In genomic region chr1:118830658-118831057, GRCm38 (mm10) we compare ENCODE assay signal across 30 mouse cellular contexts.
"Had no signal": no experiment of that assay in that cellular context is flagged by ENCODE, and none has a peak within 500 bp of the region (broad histone marks: within the 10 kb centered on the region; RNA-seq: fewer than 3 reads in every experiment).

No protein-coding gene starts in this region.

- DNase-seq: left cerebral cortex, postnatal 4 days; liver, postnatal 0 days; lung, adult 18-20 months; lung, adult 2 months; lung, embryonic 14.5 days; lung, postnatal 10 days; lung, postnatal 14 days; lung, postnatal 36 days; lung, postnatal 4 days; midbrain, embryonic 14.5 days had no signal

- H3K4me1 ChIP-seq: liver, embryonic 15.5 days; lung, embryonic 15.5 days; megakaryocyte, embryonic 14.5 days; midbrain, embryonic 10.5 days; midbrain, embryonic 13.5 days; midbrain, embryonic 15.5 days had no signal

- H3K4me3 ChIP-seq: left cerebral cortex, adult 2 months; limb, embryonic 10.5 days; limb, embryonic 12.5 days; limb, embryonic 13.5 days; limb, embryonic 15.5 days; liver, embryonic 12.5 days; liver, embryonic 15.5 days; lung, embryonic 15.5 days; megakaryocyte, embryonic 14.5 days; midbrain, embryonic 10.5 days; midbrain, embryonic 12.5 days; midbrain, embryonic 13.5 days; midbrain, embryonic 15.5 days; myocyte; neural tube, embryonic 12.5 days had no signal

- H3K27ac ChIP-seq: left cerebral cortex, adult 2 months; limb, embryonic 10.5 days; limb, embryonic 12.5 days; limb, embryonic 13.5 days; limb, embryonic 15.5 days; liver, embryonic 12.5 days; liver, embryonic 14.5 days; liver, embryonic 15.5 days; lung, embryonic 15.5 days; macrophage; midbrain, embryonic 10.5 days; midbrain, embryonic 12.5 days; midbrain, embryonic 13.5 days; midbrain, embryonic 15.5 days; neural tube, embryonic 12.5 days had no signal

- H3K9ac ChIP-seq: limb, embryonic 12.5 days; limb, embryonic 13.5 days; limb, embryonic 15.5 days; liver, embryonic 12.5 days; liver, embryonic 14.5 days; liver, embryonic 15.5 days; liver, postnatal 0 days; lung, embryonic 14.5 days; lung, embryonic 15.5 days; midbrain, embryonic 12.5 days; midbrain, embryonic 13.5 days; midbrain, embryonic 15.5 days; neural tube, embryonic 12.5 days had no signal

- H3K9me3 ChIP-seq: limb, embryonic 10.5 days; limb, embryonic 12.5 days; limb, embryonic 13.5 days; limb, embryonic 15.5 days; liver, embryonic 12.5 days; liver, embryonic 15.5 days; lung, embryonic 15.5 days; midbrain, embryonic 10.5 days; midbrain, embryonic 12.5 days; midbrain, embryonic 13.5 days; midbrain, embryonic 15.5 days; neural tube, embryonic 12.5 days had no signal

- H3K4me2 ChIP-seq: limb, embryonic 12.5 days; limb, embryonic 13.5 days; limb, embryonic 15.5 days; liver, embryonic 12.5 days; liver, embryonic 15.5 days; lung, embryonic 14.5 days; lung, embryonic 15.5 days; midbrain, embryonic 11.5 days; midbrain, embryonic 12.5 days; midbrain, embryonic 13.5 days; midbrain, embryonic 15.5 days; neural tube, embryonic 12.5 days had no signal

- H3K36me3 ChIP-seq: liver, embryonic 12.5 days; liver, embryonic 15.5 days; midbrain, embryonic 15.5 days had no signal

- ATAC-seq: liver, postnatal 0 days; lung, postnatal 0 days; midbrain, embryonic 13.5 days; midbrain, embryonic 15.5 days; midbrain, embryonic 16.5 days had no signal

- H3K27me3 ChIP-seq: limb, embryonic 12.5 days; limb, embryonic 13.5 days; limb, embryonic 15.5 days; liver, embryonic 12.5 days; liver, embryonic 15.5 days; lung, embryonic 15.5 days; megakaryocyte, embryonic 14.5 days; midbrain, embryonic 13.5 days; midbrain, embryonic 15.5 days; neural tube, embryonic 12.5 days had no signal
